Mouse (Mus musculus): ENCODE measurements around the gene Sec14l5. TPM values are rescaled to one million over a fixed set of nuclear protein-coding genes. Genes with fewer than 3 reads are reported as not detected.
A peak's percentile ranks its signal among the peaks of the same experiment; 100 is the strongest.

Sec14l5 gene
- 0.11 and 0.16 TPM in 2 replicates for polyA plus RNA-seq (2014; fragmentation: Nextera tagmentation; extraction: Ambion mirVana)

- Histone ChIP-seq H3K4me1 (replicated peaks; ENCODE audit: control insufficient read depth, insufficient read depth, low read length) (peaks cover 10% of the 10 kb centered on the region; the same call in 1 of the 2 replicates), H3K9ac (ENCODE audit: low read length) (peak within 1 kb of the TSS; percentile 32; the same call in 1 of the 2 replicates), H3K27ac (ENCODE audit: low read depth, low read length) (no peak within 1 kb of the TSS), H3K36me3 (ENCODE audit: control insufficient read depth, insufficient read depth, low read length) (no peaks in the 10 kb centered on the region), H3K4me2 (ENCODE audit: low read depth, low read length, severe bottlenecking) (peak within 1 kb of the TSS; percentile 52), H3K4me3 (ENCODE audit: low read depth, low read length) (peak within 1 kb of the TSS; percentile 26), H3K9me3 (ENCODE audit: control insufficient read depth, low read length) (no peaks in the 10 kb centered on the region), H3K27me3 (ENCODE audit: control insufficient read depth, insufficient read depth, low read length) (peaks cover 5% of the 10 kb centered on the region; the same call in 1 of the 2 replicates)
- ATAC-seq (replicated peaks; ENCODE audit: low FRiP score) (no peak), DNase-seq (ENCODE audit: low spot score) (no peak)
- 16% methylated on average over 13 of the region's 13 CpGs for WGBS
Observed at GRCm38 (mm10) chr16:5147037-5147385, at the start of gene Sec14l5. Sec14l5 (plus strand) TSS chr16:5147109.

DNA sequence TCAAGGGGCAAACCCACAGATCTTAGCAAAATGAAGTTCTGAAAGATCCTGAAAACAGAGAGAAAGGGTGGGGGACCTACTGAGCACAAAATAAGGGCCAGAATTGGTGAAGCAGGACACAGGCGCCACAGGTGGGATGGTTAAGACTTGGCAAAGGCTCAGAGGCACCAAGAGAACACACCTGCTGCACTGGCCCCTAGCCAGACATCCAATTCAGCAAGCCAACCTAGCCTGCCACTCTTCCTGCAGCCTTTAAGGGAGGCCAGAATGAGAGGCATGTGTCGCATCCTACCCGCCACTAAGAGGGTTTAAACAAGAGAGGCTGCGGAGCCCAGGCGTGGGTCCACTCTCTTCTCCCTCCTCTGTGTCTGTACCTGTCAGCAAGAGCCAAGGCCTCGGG, 45.9 kb upstream of the Sec14l5 start:
- DNase-seq (ENCODE audit: low spot score), result no peak
- no peak for ATAC-seq (replicated peaks; ENCODE audit: low FRiP score)
- no peak overlapping the region for H3K27ac ChIP-seq (ENCODE audit: low read depth, low read length)
- no peaks in the 10 kb centered on the region for H3K36me3 ChIP-seq (ENCODE audit: control insufficient read depth, insufficient read depth, low read length)
- H3K4me2 ChIP-seq (ENCODE audit: low read depth, low read length, severe bottlenecking), result no peak overlapping the region
- 84% methylated on average over 6 of the region's 6 CpGs for WGBS
- no peak overlapping the region for H3K9ac ChIP-seq (ENCODE audit: low read length)
- no peaks in the 10 kb centered on the region for H3K9me3 ChIP-seq (ENCODE audit: control insufficient read depth, low read length)
- no peaks in the 10 kb centered on the region for H3K27me3 ChIP-seq (ENCODE audit: control insufficient read depth, insufficient read depth, low read length)
- no peak overlapping the region for H3K4me3 ChIP-seq (ENCODE audit: low read depth, low read length)
- H3K4me1 ChIP-seq (replicated peaks; ENCODE audit: control insufficient read depth, insufficient read depth, low read length), result no peaks in the 10 kb centered on the region

DNA sequence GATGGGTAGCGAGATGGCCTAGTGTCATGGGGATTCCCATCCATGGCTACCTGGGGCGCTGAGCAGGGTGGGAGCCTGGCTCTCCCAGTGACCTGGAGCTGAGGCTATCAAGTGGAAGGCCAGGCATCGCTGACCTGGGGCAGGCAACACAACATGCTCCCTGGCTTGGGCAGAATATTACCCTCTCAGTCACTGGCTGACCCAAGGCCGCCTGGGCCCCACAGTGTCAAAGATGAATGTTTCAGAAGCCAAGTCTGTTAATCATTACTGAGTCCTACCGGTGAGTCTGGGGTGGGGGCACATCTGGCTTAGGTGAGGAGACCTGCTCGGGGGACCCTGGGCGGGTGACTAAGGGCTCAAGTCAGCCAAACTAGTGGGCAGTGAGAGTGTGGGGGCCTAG, 37.0 kb upstream of the Sec14l5 start:
- no peaks in the 10 kb centered on the region for H3K36me3 ChIP-seq (ENCODE audit: control insufficient read depth, insufficient read depth, low read length)
- H3K27me3 ChIP-seq (ENCODE audit: control insufficient read depth, insufficient read depth, low read length), result no peaks in the 10 kb centered on the region
- no peak overlapping the region for H3K4me3 ChIP-seq (ENCODE audit: low read depth, low read length)
- no peak overlapping the region for H3K27ac ChIP-seq (ENCODE audit: low read depth, low read length)
- no peak overlapping the region for H3K4me2 ChIP-seq (ENCODE audit: low read depth, low read length, severe bottlenecking)
- no peak for DNase-seq (ENCODE audit: low spot score)
- H3K9me3 ChIP-seq (ENCODE audit: control insufficient read depth, low read length), result no peaks in the 10 kb centered on the region
- WGBS, result 76% methylated on average over 7 of the region's 7 CpGs
- ATAC-seq (replicated peaks; ENCODE audit: low FRiP score), result no peak
- no peak overlapping the region for H3K9ac ChIP-seq (ENCODE audit: low read length)
- no peaks in the 10 kb centered on the region for H3K4me1 ChIP-seq (replicated peaks; ENCODE audit: control insufficient read depth, insufficient read depth, low read length)

GRCm38 (mm10) chr16:5111021-5111420, 35.9 kb upstream of the Sec14l5 start:
- Histone ChIP-seq H3K4me2 (ENCODE audit: low read depth, low read length, severe bottlenecking) (no peak overlapping the region), H3K4me1 (replicated peaks; ENCODE audit: control insufficient read depth, insufficient read depth, low read length) (no peaks in the 10 kb centered on the region), H3K27ac (ENCODE audit: low read depth, low read length) (no peak overlapping the region), H3K4me3 (ENCODE audit: low read depth, low read length) (no peak overlapping the region), H3K9ac (ENCODE audit: low read length) (no peak overlapping the region), H3K36me3 (ENCODE audit: control insufficient read depth, insufficient read depth, low read length) (no peaks in the 10 kb centered on the region), H3K27me3 (ENCODE audit: control insufficient read depth, insufficient read depth, low read length) (no peaks in the 10 kb centered on the region), H3K9me3 (ENCODE audit: control insufficient read depth, low read length) (no peaks in the 10 kb centered on the region)
- ATAC-seq (replicated peaks; ENCODE audit: low FRiP score), result no peak
- 93% methylated on average over 3 of the region's 3 CpGs for WGBS
- DNase-seq (ENCODE audit: low spot score), result no peak

- Histone ChIP-seq H3K4me3 (ENCODE audit: low read depth, low read length) (no peak overlapping the region), H3K4me1 (replicated peaks; ENCODE audit: control insufficient read depth, insufficient read depth, low read length) (no peaks in the 10 kb centered on the region), H3K9me3 (ENCODE audit: control insufficient read depth, low read length) (no peaks in the 10 kb centered on the region), H3K36me3 (ENCODE audit: control insufficient read depth, insufficient read depth, low read length) (no peaks in the 10 kb centered on the region), H3K9ac (ENCODE audit: low read length) (no peak overlapping the region), H3K27ac (ENCODE audit: low read depth, low read length) (no peak overlapping the region), H3K27me3 (ENCODE audit: control insufficient read depth, insufficient read depth, low read length) (no peaks in the 10 kb centered on the region), H3K4me2 (ENCODE audit: low read depth, low read length, severe bottlenecking) (no peak overlapping the region)
- 79% methylated on average over 4 of the region's 4 CpGs for WGBS
- ATAC-seq (replicated peaks; ENCODE audit: low FRiP score), result no peak
- DNase-seq (ENCODE audit: low spot score), result no peak
Observed at GRCm38 (mm10) chr16:5113002-5113550, 33.8 kb upstream of the Sec14l5 start.

DNA sequence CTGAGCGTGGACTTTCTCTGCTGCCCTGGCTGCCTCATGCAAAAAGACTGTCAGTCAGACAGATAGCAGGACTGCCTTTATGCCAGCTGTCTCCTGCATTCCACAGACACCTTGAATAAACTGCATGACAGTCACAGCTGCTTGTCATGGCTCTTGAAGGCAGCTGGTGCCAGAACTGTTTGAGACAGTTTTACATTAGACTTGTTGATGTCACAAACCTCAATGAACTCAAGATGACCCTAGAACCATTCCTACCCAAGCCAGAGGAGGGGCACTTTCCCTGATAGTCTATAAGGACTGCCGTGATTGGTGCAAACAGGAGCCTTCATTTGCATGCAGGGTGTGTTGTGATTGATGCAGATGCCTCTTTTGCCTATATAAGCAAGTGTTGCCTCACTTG, 33.3 kb upstream of the Sec14l5 start:
- Histone ChIP-seq H3K27ac (ENCODE audit: low read depth, low read length) (no peak overlapping the region), H3K27me3 (ENCODE audit: control insufficient read depth, insufficient read depth, low read length) (no peaks in the 10 kb centered on the region), H3K4me2 (ENCODE audit: low read depth, low read length, severe bottlenecking) (no peak overlapping the region), H3K4me3 (ENCODE audit: low read depth, low read length) (no peak overlapping the region), H3K4me1 (replicated peaks; ENCODE audit: control insufficient read depth, insufficient read depth, low read length) (no peaks in the 10 kb centered on the region), H3K36me3 (ENCODE audit: control insufficient read depth, insufficient read depth, low read length) (no peaks in the 10 kb centered on the region), H3K9me3 (ENCODE audit: control insufficient read depth, low read length) (no peaks in the 10 kb centered on the region), H3K9ac (ENCODE audit: low read length) (no peak overlapping the region)
- DNase-seq (ENCODE audit: low spot score), result no peak
- no peak for ATAC-seq (replicated peaks; ENCODE audit: low FRiP score)
- 76% methylated on average over 2 of the region's 2 CpGs for WGBS

DNA sequence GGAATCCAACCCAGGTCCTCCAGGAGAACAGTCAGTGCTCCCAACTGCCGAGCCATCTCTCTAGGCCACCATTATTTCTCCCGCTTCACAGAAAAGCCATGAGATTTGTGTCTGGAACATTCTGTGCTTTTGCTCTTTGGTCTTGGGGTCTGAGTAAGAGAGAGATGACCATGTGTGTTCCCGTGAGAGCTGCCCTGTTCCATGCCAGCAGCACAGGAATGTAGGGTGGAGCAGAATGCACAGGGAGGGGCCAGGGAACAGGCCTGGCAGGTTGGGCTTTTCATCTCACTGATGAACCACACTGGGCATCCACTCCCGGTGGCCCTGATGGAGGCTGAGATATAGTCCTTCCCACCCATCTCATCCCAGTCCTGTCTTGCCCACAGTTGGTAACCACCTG, 27.5 kb upstream of the Sec14l5 start:
- Histone ChIP-seq H3K9ac (ENCODE audit: low read length) (no peak overlapping the region), H3K4me3 (ENCODE audit: low read depth, low read length) (no peak overlapping the region), H3K27me3 (ENCODE audit: control insufficient read depth, insufficient read depth, low read length) (no peaks in the 10 kb centered on the region), H3K27ac (ENCODE audit: low read depth, low read length) (no peak overlapping the region), H3K4me2 (ENCODE audit: low read depth, low read length, severe bottlenecking) (no peak overlapping the region), H3K36me3 (ENCODE audit: control insufficient read depth, insufficient read depth, low read length) (no peaks in the 10 kb centered on the region), H3K9me3 (ENCODE audit: control insufficient read depth, low read length) (no peaks in the 10 kb centered on the region), H3K4me1 (replicated peaks; ENCODE audit: control insufficient read depth, insufficient read depth, low read length) (no peaks in the 10 kb centered on the region)
- ATAC-seq (replicated peaks; ENCODE audit: low FRiP score) (no peak), DNase-seq (ENCODE audit: low spot score) (no peak)
- WGBS, result 82% methylated on average over 4 of the region's 4 CpGs

GRCm38 (mm10) chr16:5119845-5120244, 27.1 kb upstream of the Sec14l5 start:
- WGBS, result 85% methylated on average over 4 of the region's 4 CpGs
- no peak for DNase-seq (ENCODE audit: low spot score)
- H3K4me3 ChIP-seq (ENCODE audit: low read depth, low read length), result no peak overlapping the region
- H3K4me1 ChIP-seq (replicated peaks; ENCODE audit: control insufficient read depth, insufficient read depth, low read length), result no peaks in the 10 kb centered on the region
- H3K4me2 ChIP-seq (ENCODE audit: low read depth, low read length, severe bottlenecking), result no peak overlapping the region
- ATAC-seq (replicated peaks; ENCODE audit: low FRiP score), result no peak
- H3K27me3 ChIP-seq (ENCODE audit: control insufficient read depth, insufficient read depth, low read length), result no peaks in the 10 kb centered on the region
- H3K36me3 ChIP-seq (ENCODE audit: control insufficient read depth, insufficient read depth, low read length), result no peaks in the 10 kb centered on the region
- H3K27ac ChIP-seq (ENCODE audit: low read depth, low read length), result no peak overlapping the region
- H3K9ac ChIP-seq (ENCODE audit: low read length), result no peak overlapping the region
- H3K9me3 ChIP-seq (ENCODE audit: control insufficient read depth, low read length), result no peaks in the 10 kb centered on the region

GRCm38 (mm10) chr16:5123476-5123875, 23.4 kb upstream of the Sec14l5 start:
- H3K4me2 ChIP-seq (ENCODE audit: low read depth, low read length, severe bottlenecking), result no peak overlapping the region
- H3K36me3 ChIP-seq (ENCODE audit: control insufficient read depth, insufficient read depth, low read length), result no peaks in the 10 kb centered on the region
- ATAC-seq (replicated peaks; ENCODE audit: low FRiP score) (no peak), DNase-seq (ENCODE audit: low spot score) (no peak)
- H3K9me3 ChIP-seq (ENCODE audit: control insufficient read depth, low read length), result no peaks in the 10 kb centered on the region
- no peaks in the 10 kb centered on the region for H3K4me1 ChIP-seq (replicated peaks; ENCODE audit: control insufficient read depth, insufficient read depth, low read length)
- WGBS, result 85% methylated on average over 6 of the region's 6 CpGs
- H3K4me3 ChIP-seq (ENCODE audit: low read depth, low read length), result no peak overlapping the region
- H3K27me3 ChIP-seq (ENCODE audit: control insufficient read depth, insufficient read depth, low read length), result no peaks in the 10 kb centered on the region
- H3K9ac ChIP-seq (ENCODE audit: low read length), result no peak overlapping the region
- no peak overlapping the region for H3K27ac ChIP-seq (ENCODE audit: low read depth, low read length)
